Mouse (Mus musculus) intestine, embryonic 14.5 days (tissue): ENCODE measurements at regions not wholly inside any gene's neighbourhood (a gene's known extent, or its start where the extent isn't known, plus 50 kb on each side); places are given as distances from the start of the nearest gene placed in this dataset.

ENCODE experiments used
- ATAC-seq: fragments of 200-750 bp; cut with Nextera tagmentation; replicated peaks from 2 replicates; pipeline ENCODE4 v1.8.0; 2017; ENCODE audit warnings: low read depth, moderate number of reproducible peaks, moderate TSS enrichment, moderate library complexity; ENCODE audit not compliant: low FRiP score, low TSS enrichment
- DNase-seq: peaks from one replicate; pipeline ENCODE4 v3.0.0-alpha.2; 2018; ENCODE audit warnings: low spot score
- H3K27ac ChIP-seq: fragments of 300-500 bp; sonication (generic); 2 replicates; pipeline ENCODE4 v1.5.1; 2014; ENCODE audit warnings: low read depth, mild to moderate bottlenecking, control low read depth
- H3K27me3 ChIP-seq: fragments of 300-500 bp; sonication (generic); replicated peaks from 2 replicates; pipeline ENCODE4 v1.6.1; 2014; ENCODE audit warnings: low read length, control low read depth; ENCODE audit not compliant: control insufficient read depth, insufficient read depth
- H3K36me3 ChIP-seq: fragments of 300-500 bp; sonication (generic); 2 replicates; pipeline ENCODE4 v1.6.1; 2014; ENCODE audit warnings: low read length, control low read depth; ENCODE audit not compliant: control insufficient read depth, insufficient read depth
- H3K4me1 ChIP-seq: fragments of 300-500 bp; sonication (generic); replicated peaks from 2 replicates; pipeline ENCODE4 v1.6.1; 2014; ENCODE audit warnings: low read length, control low read depth, mixed read lengths; ENCODE audit not compliant: control insufficient read depth, insufficient read depth
- H3K4me2 ChIP-seq: fragments of 300-500 bp; sonication (generic); 2 replicates; pipeline ENCODE4 v1.6.1; 2014; ENCODE audit warnings: low read length
- H3K4me3 ChIP-seq: fragments of 300-500 bp; sonication (generic); 2 replicates; pipeline ENCODE4 v1.5.1; 2014; ENCODE audit warnings: low read depth, low read length, control low read depth, mixed read lengths
- H3K9ac ChIP-seq: fragments of 300-500 bp; sonication (generic); 2 replicates; pipeline ENCODE4 v1.6.1; 2014; ENCODE audit warnings: mild to moderate bottlenecking, low read length
- H3K9me3 ChIP-seq: fragments of 300-500 bp; sonication (generic); 2 replicates; pipeline ENCODE4 v1.6.1; 2016; ENCODE audit warnings: low read length, control low read depth; ENCODE audit not compliant: control insufficient read depth
- WGBS: fragments of 180-500 bp; shearing (Covaris S2); extraction: QIAGEN DNeasy Blood & Tissue Kit; methylation state at CpG from one replicate; pipeline ENCODE4 v1.1.7; 2014; 5-methylcytosine and 5-hydroxymethylcytosine counted together

GRCm38 (mm10) chr3:63638572-63638971, 154.9 kb upstream of the Gm34302 start:
- Histone ChIP-seq H3K36me3 (no peaks in the 10 kb centered on the region), H3K9ac (no peak overlapping the region), H3K4me3 (no peak overlapping the region), H3K27ac (no peak overlapping the region), H3K27me3 (no peaks in the 10 kb centered on the region), H3K9me3 (no peaks in the 10 kb centered on the region), H3K4me1 (no peaks in the 10 kb centered on the region), H3K4me2 (no peak overlapping the region)
- ATAC-seq (no peak), DNase-seq (no peak)
- 45% methylated on average over 2 of the region's 2 CpGs for WGBS

DNA sequence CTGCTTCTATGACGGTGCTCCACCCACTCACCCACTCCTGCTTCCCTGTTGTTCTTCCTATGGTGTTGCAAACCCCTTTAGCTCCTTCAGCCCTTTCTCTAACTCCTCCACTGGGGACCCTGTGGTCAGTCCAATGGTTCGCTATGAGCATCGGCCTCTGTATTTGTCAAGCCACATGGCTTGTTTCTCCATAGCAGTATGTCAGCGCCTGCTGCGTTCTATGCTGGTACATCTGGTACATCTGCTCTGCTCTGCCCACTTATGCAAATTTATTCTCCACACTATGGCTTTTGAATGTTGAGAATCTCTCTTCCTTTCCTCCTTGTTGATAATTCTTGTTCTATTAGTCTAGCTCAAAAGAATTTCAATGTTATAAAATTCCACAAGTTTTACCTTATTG, 154.2 kb upstream of the Gm34302 start:
- ATAC-seq (no peak), DNase-seq (no peak)
- WGBS, result 88% methylated on average over 5 of the region's 5 CpGs
- Histone ChIP-seq H3K4me3 (no peak overlapping the region), H3K4me1 (no peaks in the 10 kb centered on the region), H3K4me2 (no peak overlapping the region), H3K36me3 (no peaks in the 10 kb centered on the region), H3K27me3 (no peaks in the 10 kb centered on the region), H3K9ac (no peak overlapping the region), H3K9me3 (no peaks in the 10 kb centered on the region), H3K27ac (no peak overlapping the region)

DNA sequence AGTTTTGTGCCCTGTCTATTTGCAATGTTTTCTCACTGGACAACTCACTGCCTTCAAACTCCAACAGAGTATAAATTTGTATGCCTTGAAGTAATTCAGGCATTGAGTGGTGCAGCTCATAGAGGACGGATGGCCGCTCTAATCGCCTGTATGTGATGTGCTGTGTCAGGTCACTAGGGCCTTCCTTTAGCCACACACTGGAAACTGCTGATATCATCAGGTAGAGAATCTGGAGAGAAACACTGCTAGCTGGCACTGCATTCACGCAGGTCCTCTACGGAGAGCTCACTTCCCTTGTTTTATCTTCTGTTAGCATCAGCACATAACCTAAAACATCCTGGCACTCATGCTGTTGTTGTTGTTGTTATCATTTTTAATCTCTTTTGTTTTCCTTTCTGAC, 144.0 kb upstream of the Gm34302 start:
- Histone ChIP-seq H3K4me2 (no peak overlapping the region), H3K9me3 (no peaks in the 10 kb centered on the region), H3K4me3 (no peak overlapping the region), H3K9ac (no peak overlapping the region), H3K36me3 (no peaks in the 10 kb centered on the region), H3K27ac (no peak overlapping the region), H3K27me3 (no peaks in the 10 kb centered on the region), H3K4me1 (no peaks in the 10 kb centered on the region)
- ATAC-seq, result no peak
- WGBS, result 66% methylated on average over 5 of the region's 5 CpGs
- DNase-seq, result no peak

DNA sequence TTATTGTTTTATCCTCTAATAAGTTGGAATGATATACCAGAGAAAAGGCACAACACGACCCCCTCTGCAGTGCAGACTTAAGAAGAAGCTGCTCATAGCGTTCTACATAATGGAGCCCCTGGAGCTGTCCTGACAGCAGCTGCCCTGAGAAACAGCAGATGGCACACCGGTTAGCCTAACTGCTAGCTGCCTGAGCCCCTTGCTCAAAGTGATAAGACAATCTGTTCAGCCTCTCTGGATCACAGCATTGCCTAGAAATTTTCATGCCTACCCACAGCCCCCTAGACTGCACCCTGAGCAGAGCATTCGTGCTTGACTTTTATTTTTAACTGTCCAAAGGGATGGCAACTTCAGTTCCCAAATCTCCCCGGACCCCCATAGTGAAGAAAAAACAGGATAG, 132.4 kb upstream of the Gm34302 start:
- Histone ChIP-seq H3K4me1 (no peaks in the 10 kb centered on the region; the same call in 1 of the 2 replicates), H3K4me3 (no peak overlapping the region), H3K36me3 (no peaks in the 10 kb centered on the region), H3K4me2 (no peak overlapping the region), H3K9me3 (peaks cover 3% of the 10 kb centered on the region; the same call in 1 of the 2 replicates), H3K9ac (no peak overlapping the region), H3K27ac (no peak overlapping the region), H3K27me3 (no peaks in the 10 kb centered on the region)
- DNase-seq (no peak), ATAC-seq (no peak)
- WGBS, result 27% methylated on average over 5 of the region's 5 CpGs

DNA sequence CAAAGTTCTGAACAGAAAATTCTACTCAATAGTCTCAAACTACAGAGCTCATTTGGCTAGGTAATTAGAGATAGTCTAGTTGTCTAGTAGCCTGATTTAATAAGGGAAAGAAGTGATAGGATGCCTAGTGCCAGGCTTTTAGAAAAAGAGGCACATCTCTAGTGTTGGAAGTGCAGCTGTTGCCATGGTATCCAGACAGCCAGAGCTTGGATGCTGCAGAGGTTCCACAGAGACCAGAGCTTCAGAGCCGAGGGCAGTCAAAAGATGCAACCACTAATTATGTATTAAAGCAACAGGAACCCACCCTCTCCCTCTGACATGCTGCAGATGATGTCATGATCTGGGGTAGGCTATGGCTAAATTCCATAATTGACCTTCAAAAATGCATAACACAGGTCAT, 130.0 kb upstream of the Gm34302 start:
- Histone ChIP-seq H3K36me3 (no peaks in the 10 kb centered on the region), H3K4me3 (no peak overlapping the region), H3K4me2 (no peak overlapping the region), H3K27ac (no peak overlapping the region), H3K9me3 (no peaks in the 10 kb centered on the region), H3K4me1 (no peaks in the 10 kb centered on the region; the same call in 1 of the 2 replicates), H3K9ac (no peak overlapping the region), H3K27me3 (no peaks in the 10 kb centered on the region)
- no peak for DNase-seq
- no peak for ATAC-seq
- 29% methylated on average over 1 of the region's 1 CpGs for WGBS

DNA sequence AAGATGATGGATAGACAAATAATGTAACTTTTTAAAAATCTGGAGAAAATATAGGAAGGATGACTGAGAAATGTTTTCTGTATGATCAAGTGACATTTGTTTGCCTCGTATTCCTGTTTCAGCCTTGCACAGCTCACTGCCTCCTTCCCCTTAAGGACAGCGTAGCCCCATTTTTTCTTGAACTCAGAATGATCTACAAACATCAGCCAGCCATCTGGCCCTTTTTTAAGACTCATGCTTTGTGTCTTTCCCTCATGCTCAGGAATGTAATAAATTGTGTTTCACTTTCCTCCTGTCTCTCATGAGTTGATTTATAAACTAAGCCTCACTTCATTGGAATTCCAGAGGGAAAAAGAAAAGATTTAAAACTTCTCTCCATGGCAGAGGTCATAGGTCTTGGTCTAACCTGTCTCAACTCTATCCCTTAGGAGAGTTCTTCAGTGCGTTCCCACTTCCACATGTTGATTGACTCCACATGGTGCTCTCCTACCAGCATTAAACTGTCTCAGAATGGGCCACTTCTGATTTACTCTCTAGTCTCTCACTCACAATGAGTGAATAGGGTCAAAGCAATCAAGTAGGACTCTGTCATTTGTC, 129.2 kb upstream of the Gm34302 start:
- Histone ChIP-seq H3K27ac (no peak overlapping the region), H3K4me3 (no peak overlapping the region), H3K4me1 (no peaks in the 10 kb centered on the region; the same call in 1 of the 2 replicates), H3K36me3 (no peaks in the 10 kb centered on the region), H3K9ac (no peak overlapping the region), H3K27me3 (no peaks in the 10 kb centered on the region), H3K4me2 (no peak overlapping the region), H3K9me3 (no peaks in the 10 kb centered on the region)
- DNase-seq (no peak), ATAC-seq (no peak)
- WGBS, result 33% methylated on average over 3 of the region's 3 CpGs

DNA sequence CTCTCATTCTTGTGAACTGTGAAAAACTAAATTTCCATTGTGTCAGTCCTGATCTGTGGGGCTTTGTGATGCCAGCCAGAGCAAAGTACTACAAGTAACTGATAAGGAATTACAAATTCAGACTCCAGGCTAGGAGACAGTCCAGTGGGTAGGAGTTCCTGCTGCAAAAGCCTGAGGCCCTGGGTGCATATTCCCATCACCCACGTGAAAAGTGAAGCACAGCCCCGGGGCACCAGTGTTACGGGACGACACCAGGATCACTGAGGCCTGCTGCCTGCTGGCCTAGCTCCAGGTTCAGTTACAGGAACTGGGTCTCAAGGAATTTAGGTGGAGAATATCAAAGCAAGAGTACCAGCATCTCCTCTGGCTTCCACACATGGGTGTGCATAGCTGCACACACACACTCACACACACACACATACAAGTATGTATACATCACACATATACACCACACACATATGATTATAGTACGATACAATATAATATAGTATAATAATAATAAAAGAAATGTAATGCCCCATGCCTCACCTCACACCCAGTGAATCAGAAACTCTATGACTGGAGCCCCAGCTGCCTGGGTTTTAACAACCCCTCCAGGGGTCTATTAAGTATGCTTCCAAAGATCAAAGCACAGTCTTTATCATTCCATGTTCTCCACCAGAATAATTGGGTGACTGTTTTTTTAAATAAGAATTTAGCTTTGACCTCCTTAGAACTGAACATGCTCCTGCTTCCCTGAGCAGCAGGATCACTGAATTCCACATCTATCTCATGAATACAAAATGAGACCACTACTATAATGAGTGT, 126.6 kb upstream of the Gm34302 start:
- Histone ChIP-seq H3K4me2 (peak overlapping the region; percentile 11; the same call in 1 of the 2 replicates), H3K27ac (no peak overlapping the region), H3K4me1 (no peaks in the 10 kb centered on the region), H3K4me3 (no peak overlapping the region), H3K27me3 (no peaks in the 10 kb centered on the region), H3K9ac (no peak overlapping the region), H3K36me3 (no peaks in the 10 kb centered on the region), H3K9me3 (no peaks in the 10 kb centered on the region)
- ATAC-seq (peak; percentile 67), DNase-seq (peak; percentile 53)
- 36% methylated on average over 5 of the region's 5 CpGs for WGBS

GRCm38 (mm10) chr3:63609454-63610112, 125.9 kb upstream of the Gm34302 start:
- Histone ChIP-seq H3K4me2 (peak overlapping the region; percentile 11; the same call in 1 of the 2 replicates), H3K4me1 (no peaks in the 10 kb centered on the region), H3K9me3 (no peaks in the 10 kb centered on the region), H3K36me3 (no peaks in the 10 kb centered on the region), H3K4me3 (no peak overlapping the region), H3K27ac (no peak overlapping the region), H3K27me3 (no peaks in the 10 kb centered on the region), H3K9ac (no peak overlapping the region)
- peak; percentile 91 for ATAC-seq
- WGBS, result 22% methylated on average over 17 of the region's 17 CpGs
- peak; percentile 56 for DNase-seq
